Mouse (Mus musculus): ENCODE measurements around the gene Fut7.

- no peak for TF ChIP-seq CTCF (IDR thresholded peaks at IDR 0.05; ENCODE audit: borderline replicate concordance, extremely low read depth, insufficient read depth, insufficient read length)
- TF ChIP-seq POLR2A (IDR thresholded peaks at IDR 0.05; ENCODE audit: borderline replicate concordance, extremely low read depth, insufficient read depth, insufficient read length, poor library complexity, severe bottlenecking) = no peak
These were observed 46.9 kb downstream of the Fut7 start, which contains the start of gene Ptgds for GRCm38 (mm10) chr2:25469969-25470368.
